Mouse (Mus musculus) embryo, embryonic 10 days (tissue): ENCODE results near the gene Nfia.

Experiments used
- DNase-seq: peaks from one replicate; pipeline ENCODE4 v3.0.0-alpha.2; 2015; ENCODE audit warnings: low spot score

Nfia gene

GRCm38 (mm10) chr4:97816753-97817152 is 44.2 kb downstream of the Nfia start:
- no peak for DNase-seq

GRCm38 (mm10) chr4:97817741-97818140 is 45.2 kb downstream of the Nfia start:
- no peak for DNase-seq

GRCm38 (mm10) chr4:97818498-97818897 is 46.0 kb downstream of the Nfia start:
- no peak for DNase-seq

- no peak for DNase-seq
These were observed 46.6 kb downstream of the Nfia start for GRCm38 (mm10) chr4:97819101-97819500.

GRCm38 (mm10) chr4:97820474-97821259 is 48.1 kb downstream of the Nfia start:
- no peak for DNase-seq

GRCm38 (mm10) chr4:97821556-97822251 is 49.2 kb downstream of the Nfia start:
- no peak for DNase-seq

- DNase-seq, result no peak
These were observed 51.0 kb downstream of the Nfia start for GRCm38 (mm10) chr4:97823512-97823911.

- no peak for DNase-seq
These were observed 51.9 kb downstream of the Nfia start for GRCm38 (mm10) chr4:97824451-97824850.

GRCm38 (mm10) chr4:97825432-97825831 is 52.9 kb downstream of the Nfia start:
- DNase-seq, result no peak

GRCm38 (mm10) chr4:97825841-97826240 is 53.3 kb downstream of the Nfia start:
- no peak for DNase-seq

- DNase-seq, result peak; percentile 18
These were observed 54.6 kb downstream of the Nfia start for GRCm38 (mm10) chr4:97827115-97827514.

- DNase-seq, result no peak
These were observed 56.0 kb downstream of the Nfia start for GRCm38 (mm10) chr4:97828579-97828978.

- no peak for DNase-seq
These were observed 57.0 kb downstream of the Nfia start for GRCm38 (mm10) chr4:97829336-97830050.

GRCm38 (mm10) chr4:97830051-97830853 is 57.7 kb downstream of the Nfia start:
- no peak for DNase-seq

GRCm38 (mm10) chr4:97830935-97831608 is 58.5 kb downstream of the Nfia start:
- no peak for DNase-seq

GRCm38 (mm10) chr4:97831611-97832278 is 59.2 kb downstream of the Nfia start:
- DNase-seq, result no peak

GRCm38 (mm10) chr4:97832279-97832640 is 59.7 kb downstream of the Nfia start:
- no peak for DNase-seq

GRCm38 (mm10) chr4:97836812-97837211 is 64.3 kb downstream of the Nfia start:
- DNase-seq, result no peak

GRCm38 (mm10) chr4:97837724-97838123 is 65.2 kb downstream of the Nfia start:
- DNase-seq, result no peak

GRCm38 (mm10) chr4:97838651-97839050 is 66.1 kb downstream of the Nfia start:
- no peak for DNase-seq
